Mouse (Mus musculus) heart, embryonic 13.5 days (tissue): ENCODE measurements around the gene 1500009C09Rik. TPM values are rescaled to one million over a fixed set of nuclear protein-coding genes. Genes with fewer than 3 reads are reported as not detected.
"Not testable (repeated sequence)": the region's sequence is repeated elsewhere in the genome, so short reads cannot be mapped to it uniquely, and the experiment has no call there.

Source experiments
- ATAC-seq: fragments of 200-750 bp; cut with Nextera tagmentation; 2 replicates; pipeline ENCODE4 v1.8.0; 2017; ENCODE audit warnings: moderate TSS enrichment; ENCODE audit not compliant: insufficient number of reproducible peaks, low FRiP score, low TSS enrichment; ENCODE audit errors: extremely low read depth
- H3K27ac ChIP-seq: fragments of 300-500 bp; sonication (generic); replicated peaks from 2 replicates; pipeline ENCODE4 v1.5.1; 2015; ENCODE audit warnings: moderate library complexity, mild to moderate bottlenecking, inconsistent platforms
- H3K27me3 ChIP-seq: fragments of 300-500 bp; sonication (generic); replicated peaks from 2 replicates; pipeline ENCODE4 v1.6.1; 2015; ENCODE audit warnings: mild to moderate bottlenecking, inconsistent platforms
- H3K36me3 ChIP-seq: fragments of 300-500 bp; sonication (generic); 2 replicates; pipeline ENCODE4 v1.6.1; 2015; ENCODE audit warnings: mild to moderate bottlenecking, inconsistent platforms
- H3K4me1 ChIP-seq: fragments of 300-500 bp; sonication (generic); 2 replicates; pipeline ENCODE4 v1.6.1; 2015; ENCODE audit warnings: inconsistent platforms
- H3K4me2 ChIP-seq: fragments of 300-500 bp; sonication (generic); 2 replicates; pipeline ENCODE4 v1.6.1; 2015; ENCODE audit warnings: inconsistent platforms, mild to moderate bottlenecking, moderate library complexity
- H3K4me3 ChIP-seq: fragments of 300-500 bp; sonication (generic); 2 replicates; pipeline ENCODE4 v1.5.1; 2015; ENCODE audit warnings: moderate library complexity, mild to moderate bottlenecking, inconsistent platforms
- H3K9ac ChIP-seq: fragments of 300-500 bp; sonication (generic); 2 replicates; pipeline ENCODE4 v1.6.1; 2015; ENCODE audit warnings: inconsistent platforms, mild to moderate bottlenecking, moderate library complexity
- H3K9me3 ChIP-seq: fragments of 300-500 bp; sonication (generic); 2 replicates; pipeline ENCODE4 v1.6.1; 2016; ENCODE audit warnings: inconsistent platforms
- WGBS: fragments of 180-500 bp; shearing (Covaris S2); methylation state at CpG from one replicate; pipeline ENCODE4 v1.1.7; 2015; ENCODE audit warnings: mixed read lengths; 5-methylcytosine and 5-hydroxymethylcytosine counted together
- polyA plus RNA-seq: library from polyadenylated mRNA; unstranded; fragments of >200 nt; fragmentation: Nextera tagmentation; extraction: Ambion mirVana; gene quantifications from 2 replicates; pipeline ENCODE4 v1.2.1, GENCODE M21; 2015

Gene 1500009C09Rik
- polyA plus RNA-seq, 1 experiment from 2014 or later = not detected

- H3K27ac ChIP-seq = no peak overlapping the region
- no peak overlapping the region for H3K9ac ChIP-seq
- peaks cover 4% of the 10 kb centered on the region; the same call in 1 of the 2 replicates for H3K4me1 ChIP-seq
- peaks cover 10% of the 10 kb centered on the region; the same call in 1 of the 2 replicates for H3K27me3 ChIP-seq
- H3K36me3 ChIP-seq = peaks cover 34% of the 10 kb centered on the region
- no peak overlapping the region for H3K4me2 ChIP-seq
- WGBS = 56% methylated on average over 10 of the region's 10 CpGs
- no peak for ATAC-seq
- H3K9me3 ChIP-seq = no peaks in the 10 kb centered on the region
- no peak overlapping the region for H3K4me3 ChIP-seq
Observed at GRCm38 (mm10) chr15:82235661-82236060, 16.5 kb upstream of the 1500009C09Rik start.

- ATAC-seq = no peak
- H3K4me2 ChIP-seq = no peak overlapping the region
- H3K9me3 ChIP-seq = no peaks in the 10 kb centered on the region
- no peak overlapping the region for H3K9ac ChIP-seq
- H3K4me3 ChIP-seq = no peak overlapping the region
- H3K36me3 ChIP-seq = peaks cover 34% of the 10 kb centered on the region
- WGBS = 13% methylated on average over 5 of the region's 5 CpGs
- H3K27me3 ChIP-seq = peaks cover 8% of the 10 kb centered on the region; the same call in 1 of the 2 replicates
- no peak overlapping the region for H3K27ac ChIP-seq
- H3K4me1 ChIP-seq = peaks cover 4% of the 10 kb centered on the region; the same call in 1 of the 2 replicates
Observed at GRCm38 (mm10) chr15:82236565-82236964, 15.6 kb upstream of the 1500009C09Rik start.

- H3K4me2 ChIP-seq = peak overlapping the region; percentile 92
- no peak for ATAC-seq
- peak overlapping the region; percentile 82 for H3K9ac ChIP-seq
- H3K36me3 ChIP-seq = peaks cover 14% of the 10 kb centered on the region
- peaks cover 13% of the 10 kb centered on the region for H3K4me1 ChIP-seq
- WGBS = 77% methylated on average over 3 of the region's 3 CpGs
- no peaks in the 10 kb centered on the region for H3K27me3 ChIP-seq
- H3K4me3 ChIP-seq = peak overlapping the region; percentile 61
- H3K27ac ChIP-seq = no peak overlapping the region
- H3K9me3 ChIP-seq = no peaks in the 10 kb centered on the region
Observed at GRCm38 (mm10) chr15:82243311-82243710, 8.9 kb upstream of the 1500009C09Rik start.

- WGBS = 4% methylated on average over 12 of the region's 12 CpGs
- Histone ChIP-seq H3K4me2 (peak overlapping the region; percentile 92), H3K4me1 (peaks cover 13% of the 10 kb centered on the region), H3K36me3 (peaks cover 10% of the 10 kb centered on the region), H3K27ac (peak overlapping the region; percentile 30; the same call in 1 of the 2 replicates), H3K4me3 (peak overlapping the region; percentile 61), H3K9ac (peak overlapping the region; percentile 82), H3K9me3 (no peaks in the 10 kb centered on the region), H3K27me3 (no peaks in the 10 kb centered on the region)
- ATAC-seq = no peak
Observed at GRCm38 (mm10) chr15:82243742-82244114, 8.5 kb upstream of the 1500009C09Rik start.

- peak within 1 kb of the TSS; percentile 62 for H3K27ac ChIP-seq
- no peaks in the 10 kb centered on the region for H3K9me3 ChIP-seq
- peak within 1 kb of the TSS; percentile 61 for H3K4me3 ChIP-seq
- WGBS = under 1% methylated on average over 65 of the region's 65 CpGs
- peak within 1 kb of the TSS; percentile 92 for H3K4me2 ChIP-seq
- H3K27me3 ChIP-seq = no peaks in the 10 kb centered on the region
- peak within 1 kb of the TSS; percentile 82 for H3K9ac ChIP-seq
- peak; percentile 92 for ATAC-seq
- H3K36me3 ChIP-seq = peaks cover 4% of the 10 kb centered on the region; the same call in 1 of the 2 replicates
- peaks cover 13% of the 10 kb centered on the region for H3K4me1 ChIP-seq
Observed at GRCm38 (mm10) chr15:82244115-82244804, 7.9 kb upstream of the 1500009C09Rik start, which contains the start of gene Cenpm. Cenpm (minus strand) TSS chr15:82244748.

GRCm38 (mm10) chr15:82244805-82245161 is 7.4 kb upstream of the 1500009C09Rik start:
- not testable (repeated sequence) for H3K36me3 ChIP-seq, ATAC-seq, H3K9me3 ChIP-seq, H3K27me3 ChIP-seq
- Histone ChIP-seq H3K9ac (peak overlapping the region; percentile 82), H3K27ac (peak overlapping the region; percentile 62; the same call in 1 of the 2 replicates), H3K4me2 (peak overlapping the region; percentile 92), H3K4me3 (peak overlapping the region; percentile 61), H3K4me1 (peaks cover 13% of the 10 kb centered on the region)
- 22% methylated on average over 9 of the region's 9 CpGs for WGBS

- 72% methylated on average over 3 of the region's 3 CpGs for WGBS
- Histone ChIP-seq H3K36me3 (no peaks in the 10 kb centered on the region), H3K4me1 (peaks cover 13% of the 10 kb centered on the region), H3K27me3 (no peaks in the 10 kb centered on the region), H3K4me3 (no peak overlapping the region), H3K9ac (no peak overlapping the region), H3K4me2 (no peak overlapping the region), H3K27ac (no peak overlapping the region), H3K9me3 (no peaks in the 10 kb centered on the region)
- no peak for ATAC-seq
Observed at GRCm38 (mm10) chr15:82247131-82247776, 4.9 kb upstream of the 1500009C09Rik start.

GRCm38 (mm10) chr15:82251579-82251978 is 618 bp upstream of the 1500009C09Rik start:
- 89% methylated on average over 3 of the region's 3 CpGs for WGBS
- Histone ChIP-seq H3K4me1 (peaks cover 9% of the 10 kb centered on the region), H3K27me3 (peaks cover 13% of the 10 kb centered on the region; the same call in 1 of the 2 replicates), H3K27ac (no peak overlapping the region), H3K9me3 (no peaks in the 10 kb centered on the region), H3K36me3 (no peaks in the 10 kb centered on the region), H3K9ac (no peak overlapping the region), H3K4me3 (no peak overlapping the region), H3K4me2 (no peak overlapping the region)
- no peak for ATAC-seq

GRCm38 (mm10) chr15:82255248-82255647 is 3.1 kb downstream of the 1500009C09Rik start:
- H3K9ac ChIP-seq = no peak overlapping the region
- peaks cover 28% of the 10 kb centered on the region for H3K27me3 ChIP-seq
- WGBS = 47% methylated on average over 4 of the region's 4 CpGs
- ATAC-seq = no peak
- H3K4me1 ChIP-seq = peaks cover 9% of the 10 kb centered on the region
- H3K4me2 ChIP-seq = no peak overlapping the region
- H3K9me3 ChIP-seq = no peaks in the 10 kb centered on the region
- H3K36me3 ChIP-seq = no peaks in the 10 kb centered on the region
- H3K27ac ChIP-seq = no peak overlapping the region
- no peak overlapping the region for H3K4me3 ChIP-seq

GRCm38 (mm10) chr15:82255944-82256383 is 3.8 kb downstream of the 1500009C09Rik start:
- Histone ChIP-seq H3K4me2 (peak overlapping the region; percentile 27), H3K9ac (0 out of 2 replicates have a peak overlapping the region, but pooled peaks have one; percentile 30), H3K27ac (no peak overlapping the region), H3K27me3 (peaks cover 34% of the 10 kb centered on the region), H3K9me3 (no peaks in the 10 kb centered on the region), H3K36me3 (no peaks in the 10 kb centered on the region), H3K4me3 (no peak overlapping the region), H3K4me1 (peaks cover 9% of the 10 kb centered on the region)
- 25% methylated on average over 10 of the region's 10 CpGs for WGBS
- no peak for ATAC-seq

- 12% methylated on average over 16 of the region's 16 CpGs for WGBS
- Histone ChIP-seq H3K36me3 (no peaks in the 10 kb centered on the region), H3K4me2 (no peak overlapping the region), H3K27ac (no peak overlapping the region), H3K4me1 (peaks cover 23% of the 10 kb centered on the region), H3K4me3 (no peak overlapping the region), H3K9me3 (no peaks in the 10 kb centered on the region), H3K27me3 (peaks cover 38% of the 10 kb centered on the region), H3K9ac (no peak overlapping the region)
- ATAC-seq = no peak
Observed at GRCm38 (mm10) chr15:82259510-82259909, 7.3 kb downstream of the 1500009C09Rik start.
